Mouse (Mus musculus) T-cell, adult 2 months (primary cell): ENCODE measurements around the gene Eya2.
A peak's percentile ranks its signal among the peaks of the same experiment; 100 is the strongest.

Experiments used
- DNase-seq: peaks from one replicate; pipeline ENCODE4 v3.0.0; 2022; ENCODE audit warnings: low spot score

Eya2 gene

DNA sequence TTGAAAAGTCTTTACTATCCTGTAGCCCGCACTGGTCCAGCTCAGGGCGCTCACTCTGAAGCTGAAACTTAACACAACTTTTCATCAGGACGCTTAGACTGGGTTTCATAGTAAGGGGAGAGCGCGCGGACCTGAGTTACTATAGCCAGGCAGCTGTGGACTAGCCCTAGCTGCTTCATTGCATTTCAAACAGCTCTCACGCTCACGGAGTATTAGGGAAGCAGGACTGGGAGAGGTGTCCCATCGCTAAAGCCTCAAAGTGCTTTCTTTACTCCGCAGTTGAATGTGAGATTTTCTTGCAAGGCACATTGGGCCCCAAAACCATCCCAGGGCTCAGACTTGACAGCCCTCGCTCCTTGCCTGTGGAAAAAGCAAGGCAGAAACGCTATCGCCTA is 841 bp downstream of the Eya2 start:
- DNase-seq: no peak

DNA sequence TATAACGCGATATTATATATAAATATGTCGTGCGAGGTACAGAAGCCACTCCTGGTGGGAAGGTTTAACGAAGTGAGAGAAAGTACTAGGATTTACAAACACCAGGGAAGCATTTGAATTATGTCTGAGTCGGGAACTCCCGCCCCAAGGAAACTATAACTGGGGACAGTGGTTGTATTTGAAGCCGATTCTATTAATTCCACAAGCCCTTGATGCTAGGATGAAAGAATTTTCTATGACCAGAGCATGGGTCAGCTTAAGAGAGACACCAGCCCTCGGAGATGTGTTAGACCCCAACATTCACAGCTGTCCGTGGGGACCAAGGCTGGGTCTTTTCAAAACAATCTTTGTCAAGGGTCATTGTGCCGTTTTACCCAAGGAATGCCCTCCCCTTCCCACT is 1.3 kb downstream of the Eya2 start:
- no peak for DNase-seq

- no peak for DNase-seq
Measured at GRCm38 (mm10) chr2:165597536-165597935, 2.7 kb downstream of the Eya2 start.

GRCm38 (mm10) chr2:165598139-165598538 is 3.3 kb downstream of the Eya2 start:
- DNase-seq: no peak

DNA sequence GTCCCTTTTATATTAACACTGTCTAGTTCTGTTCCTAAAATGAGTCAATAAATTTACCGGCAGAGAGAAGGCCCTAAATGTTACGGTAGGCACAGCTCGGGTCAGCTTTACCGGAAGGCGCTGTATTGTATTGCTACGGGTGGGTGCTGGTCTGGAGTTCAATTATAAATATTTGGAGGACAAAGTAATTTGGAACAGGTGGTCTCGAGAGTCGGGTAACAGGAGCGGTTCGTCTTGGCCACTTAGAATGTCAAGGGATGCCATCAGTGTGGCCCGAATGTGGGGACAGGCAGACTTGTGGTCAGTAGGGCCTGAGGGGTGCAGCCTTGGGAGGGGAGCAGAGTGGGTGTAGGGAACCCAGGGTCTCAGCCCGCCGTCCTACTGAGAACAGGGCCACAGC is 4.7 kb downstream of the Eya2 start:
- DNase-seq: no peak

GRCm38 (mm10) chr2:165600926-165601325 is 6.1 kb downstream of the Eya2 start:
- no peak for DNase-seq

GRCm38 (mm10) chr2:165601605-165602004 is 6.8 kb downstream of the Eya2 start:
- DNase-seq: no peak

DNA sequence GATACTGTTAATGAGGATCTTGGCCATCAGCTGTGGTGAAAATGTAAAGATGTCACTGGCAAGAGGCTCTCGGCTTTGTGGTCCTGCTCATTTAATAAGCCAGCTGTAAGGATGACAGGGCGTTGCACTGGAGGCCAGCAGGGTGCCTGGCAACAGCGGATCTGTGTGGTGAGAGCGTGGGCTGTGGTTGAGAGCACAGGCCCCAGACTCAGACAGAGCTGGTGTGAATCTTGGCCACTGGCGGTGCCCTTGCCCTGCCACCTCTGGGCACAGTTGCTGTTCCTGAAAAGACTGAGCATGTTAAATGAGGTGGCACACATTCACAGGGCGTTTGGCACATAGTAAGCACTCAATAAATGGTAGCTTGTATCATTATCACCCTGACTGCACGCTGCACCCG is 8.9 kb downstream of the Eya2 start:
- DNase-seq: no peak

GRCm38 (mm10) chr2:165611551-165612253 is 16.9 kb downstream of the Eya2 start:
- no peak for DNase-seq

- DNase-seq: no peak
Measured at GRCm38 (mm10) chr2:165613741-165614339, 19.0 kb downstream of the Eya2 start.

DNA sequence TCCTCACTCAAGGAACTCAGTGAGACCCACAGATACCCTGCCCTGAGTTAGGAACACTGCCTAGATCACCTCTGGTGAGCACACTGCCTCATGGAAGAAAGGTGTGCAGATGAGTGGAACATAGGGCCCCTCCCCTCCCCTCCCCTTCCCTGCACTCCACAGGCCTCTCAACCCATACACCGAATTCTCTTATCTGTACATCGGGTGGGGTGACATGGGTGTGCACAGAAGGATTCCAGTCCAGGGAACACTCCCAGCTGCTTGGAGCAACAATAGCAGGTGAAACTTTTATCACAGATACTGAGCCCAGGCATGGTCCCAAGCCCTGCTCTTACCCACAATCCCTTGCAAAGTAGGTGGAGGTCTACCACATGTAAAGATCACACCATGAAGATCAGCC is 26.7 kb downstream of the Eya2 start:
- no peak for DNase-seq

DNA sequence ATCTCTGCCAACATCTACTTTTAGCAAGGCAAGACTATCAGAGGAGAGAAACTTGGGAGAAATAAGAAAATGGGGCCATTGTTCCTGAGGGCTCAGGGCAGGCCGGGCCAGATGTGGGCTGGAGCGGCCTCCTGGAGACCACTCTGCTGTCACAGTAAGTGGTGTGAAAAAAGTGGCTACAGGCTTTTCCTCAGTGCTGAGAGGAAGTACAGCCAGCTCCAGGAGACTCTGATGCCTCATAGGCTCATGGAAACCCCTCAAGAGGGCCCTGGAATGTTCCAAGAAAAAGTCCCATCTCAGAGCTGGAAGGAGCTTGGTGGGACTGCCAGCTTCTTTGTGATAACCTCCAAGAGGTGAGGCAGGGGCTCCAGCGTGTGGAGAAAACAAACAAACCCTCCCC is 27.8 kb downstream of the Eya2 start:
- DNase-seq: no peak

DNA sequence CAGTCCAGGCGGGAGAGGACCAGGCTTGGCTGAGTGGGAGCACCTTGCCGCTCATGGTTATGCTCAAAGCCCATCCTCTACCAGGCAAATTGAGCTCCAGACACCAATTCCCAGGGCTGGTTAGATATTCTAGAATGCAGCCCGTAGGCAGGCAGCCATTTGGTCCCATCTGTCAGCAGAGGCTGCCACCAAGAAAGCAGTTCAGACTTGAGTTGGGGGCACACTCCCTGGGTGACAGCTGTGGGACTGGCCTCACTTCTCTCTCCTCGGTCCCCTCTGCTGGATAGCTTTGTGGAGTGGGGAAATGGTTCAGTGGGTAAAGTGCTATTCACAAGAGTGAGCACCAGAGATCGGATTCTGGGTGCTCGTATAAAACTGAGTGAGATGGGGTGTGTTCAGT is 32.0 kb downstream of the Eya2 start:
- DNase-seq: no peak

DNA sequence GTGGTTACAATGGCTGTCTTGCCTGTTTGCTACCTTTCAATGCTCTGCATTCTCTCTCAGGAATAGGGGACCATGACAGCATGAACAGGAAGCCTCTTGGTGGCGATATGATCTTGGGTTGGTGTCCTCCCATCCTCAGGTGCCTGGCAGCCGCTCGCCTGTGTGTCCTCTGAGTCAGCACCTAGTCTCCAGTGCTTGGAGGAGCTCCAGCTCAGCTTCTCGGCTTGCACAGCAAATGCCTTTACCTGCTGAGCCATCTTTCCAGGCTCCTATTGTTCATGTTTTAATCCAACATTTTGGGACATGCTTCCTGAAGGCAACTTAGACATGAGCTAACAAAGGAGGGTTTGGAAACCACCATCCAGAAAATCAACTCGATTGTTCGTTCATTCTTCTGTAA is 33.1 kb downstream of the Eya2 start:
- DNase-seq: no peak

- no peak for DNase-seq
Measured at GRCm38 (mm10) chr2:165629900-165630299, 35.1 kb downstream of the Eya2 start.

DNA sequence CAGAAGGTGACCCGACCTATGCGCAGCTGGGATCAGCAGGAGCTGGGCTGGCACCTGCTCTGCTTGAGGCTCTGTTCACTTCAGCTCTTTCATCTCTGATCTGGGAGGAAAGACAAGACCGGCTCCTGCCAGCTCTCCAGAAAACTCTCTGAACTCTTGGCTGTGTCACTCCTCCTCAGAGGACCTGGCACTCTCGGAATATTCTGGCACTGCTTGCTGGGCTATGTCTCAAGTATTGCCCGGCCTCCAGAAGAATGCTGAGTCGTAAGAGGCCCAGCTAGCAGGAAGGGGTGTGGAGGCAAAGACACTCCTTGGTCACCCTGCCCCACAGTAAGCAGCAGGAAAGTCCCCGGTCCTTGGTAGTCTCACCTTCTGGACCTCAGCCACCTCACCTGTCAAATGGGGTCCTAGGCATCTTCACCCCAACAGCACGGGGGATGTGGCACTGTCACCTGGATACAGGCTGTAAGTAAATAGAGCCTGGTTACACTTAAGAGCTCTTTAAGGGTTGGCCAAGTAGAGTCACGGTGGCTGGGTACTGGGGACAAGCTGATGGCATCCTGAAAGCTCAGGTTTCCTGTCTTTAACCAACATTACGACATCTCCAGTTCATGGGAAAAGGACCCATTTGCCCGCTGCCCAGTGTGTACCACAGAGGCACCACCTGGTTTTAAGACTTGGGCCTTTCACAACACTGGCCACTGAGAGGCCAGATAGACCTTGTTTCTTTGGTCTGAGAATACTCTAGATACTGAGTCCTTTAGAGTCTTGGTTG is 38.4 kb downstream of the Eya2 start:
- DNase-seq: no peak

DNA sequence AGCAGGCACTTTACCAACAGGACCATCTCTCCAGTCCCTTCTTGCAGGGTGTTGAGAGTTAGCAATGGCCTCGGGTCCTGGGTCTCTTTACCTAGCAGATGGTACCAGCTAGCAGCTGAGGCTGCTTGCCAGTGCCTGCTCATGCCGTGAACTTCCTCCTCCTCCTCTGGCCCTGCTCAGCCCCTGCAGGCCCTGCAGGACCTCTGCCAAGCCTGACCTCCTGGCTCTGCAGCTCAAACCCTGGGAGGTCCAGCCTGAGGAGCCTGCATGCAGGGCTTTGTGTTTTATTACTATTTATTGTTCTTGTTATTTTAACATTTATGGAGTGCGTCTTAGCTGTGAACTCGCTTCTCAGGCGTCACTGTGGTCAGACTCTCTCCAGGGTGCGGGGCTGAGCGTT is 39.6 kb downstream of the Eya2 start:
- no peak for DNase-seq

DNA sequence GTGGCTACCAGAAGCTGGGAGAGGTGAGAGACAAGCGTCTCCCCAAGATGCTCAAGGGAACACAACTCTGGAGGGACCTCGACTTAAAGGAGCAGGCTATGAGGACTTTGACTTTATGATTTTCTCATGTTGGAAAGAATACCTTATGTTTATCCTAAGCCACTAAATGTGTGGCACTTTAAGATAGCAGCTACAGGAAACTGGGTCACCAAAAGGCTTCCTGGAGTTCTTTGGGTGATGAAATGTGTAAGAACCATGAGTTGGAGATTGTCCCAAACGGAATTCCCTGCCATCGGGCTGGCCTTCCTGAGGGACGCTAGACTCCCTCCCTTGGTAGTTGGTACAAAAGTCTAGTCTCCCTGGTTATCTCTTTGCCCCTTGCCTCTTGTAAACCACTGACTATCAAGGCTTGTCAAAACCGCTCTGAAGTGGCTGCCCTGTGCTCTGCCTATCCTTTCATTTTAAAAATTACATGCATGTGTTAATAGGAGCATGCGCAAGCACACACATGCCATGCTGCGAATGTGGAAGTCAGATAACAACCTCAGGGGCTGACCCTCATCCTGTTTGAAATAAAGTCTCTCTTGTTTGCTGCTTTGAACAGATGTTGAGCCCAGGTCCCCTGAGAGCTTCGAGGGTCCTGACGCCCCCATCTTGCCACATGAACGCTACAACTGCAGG is 44.4 kb downstream of the Eya2 start:
- peak; percentile 31 for DNase-seq

- no peak for DNase-seq
Measured at GRCm38 (mm10) chr2:165641909-165642505, 47.2 kb downstream of the Eya2 start.

- DNase-seq: no peak
Measured at GRCm38 (mm10) chr2:165643596-165643995, 48.8 kb downstream of the Eya2 start.

DNA sequence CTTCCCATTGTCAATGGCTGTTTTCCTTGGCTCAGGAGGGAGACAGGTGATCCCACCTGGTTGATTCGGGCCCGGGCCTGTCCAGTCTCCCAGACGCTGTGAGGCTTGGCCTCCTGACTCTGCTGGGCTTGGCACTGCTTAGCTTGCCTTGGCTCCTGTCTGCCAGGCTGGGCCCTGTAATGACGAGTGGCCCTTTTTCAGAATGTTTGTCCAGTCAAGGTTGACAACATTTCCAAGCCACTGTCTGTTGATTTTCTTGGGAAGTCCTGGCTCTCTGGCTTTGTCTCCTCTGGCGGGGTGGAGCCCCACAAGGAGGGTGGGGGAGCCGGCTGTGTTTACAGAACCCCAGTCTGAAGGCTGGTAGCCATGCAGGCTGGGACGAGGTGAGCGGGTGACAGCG is 49.2 kb downstream of the Eya2 start:
- no peak for DNase-seq

- no peak for DNase-seq
Measured at GRCm38 (mm10) chr2:165651031-165651430, 56.2 kb downstream of the Eya2 start.
